Mouse (Mus musculus) thymus, adult 2 months (tissue): Measurements from ENCODE around the gene Nus1.

Source experiments
- CTCF ChIP-seq: fragments of 200-500 bp; IDR thresholded peaks from 2 replicates; pipeline ENCODE4 v1.5.1; 2012; ENCODE audit warnings: mild to moderate bottlenecking, control low read depth, low read length, moderate library complexity, borderline replicate concordance; ENCODE audit not compliant: control insufficient read depth, poor library complexity, insufficient read depth; ENCODE audit errors: extremely low read depth
- POLR2A ChIP-seq: fragments of 200-500 bp; IDR thresholded peaks from 2 replicates; pipeline ENCODE4 v1.6.1; 2012; ENCODE audit warnings: mild to moderate bottlenecking, low read length, control low read depth, moderate library complexity; ENCODE audit not compliant: control insufficient read depth, poor library complexity, insufficient read depth; ENCODE audit errors: extremely low read depth

- peak; percentile 56; the same call in 1 of the 2 replicates for TF ChIP-seq POLR2A
- no peak for TF ChIP-seq CTCF
Observed at GRCm38 (mm10) chr10:52381845-52382591, 35.3 kb upstream of the Nus1 start, which contains the start of gene Gopc.
